In the genomic region with DNA sequence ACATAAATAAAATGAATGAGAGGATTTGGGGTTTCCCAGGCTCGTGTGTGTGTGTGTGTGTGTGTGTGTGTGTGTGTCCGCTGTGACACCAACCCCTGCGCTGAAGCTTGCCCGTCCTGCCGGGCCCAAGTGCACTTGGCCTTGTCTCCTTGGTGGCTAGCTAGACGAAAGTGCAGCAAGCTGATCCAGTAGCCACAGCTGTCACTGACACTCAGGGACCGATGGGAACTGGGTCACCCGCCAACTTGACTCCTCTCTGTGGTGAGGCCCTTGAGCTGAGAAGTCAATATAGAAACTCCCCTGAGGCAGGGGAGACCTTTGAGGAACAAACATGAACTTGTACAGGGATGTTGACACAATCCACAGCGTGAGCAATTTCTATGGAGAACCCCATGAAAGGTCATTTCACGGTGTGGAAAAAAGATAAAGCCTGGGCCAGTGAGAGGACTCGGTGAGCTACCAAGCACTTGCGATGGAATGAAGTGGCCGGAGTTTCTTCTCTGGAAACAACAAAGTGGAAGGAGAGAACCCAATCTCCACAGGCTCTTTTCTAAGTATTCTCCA, we compare ENCODE assay signal across 30 mouse cellular contexts. TPM values are rescaled to one million over a fixed set of nuclear protein-coding genes. Genes with fewer than 3 reads are reported as not detected.
DNase-seq lines count a peak whose midpoint lies in the region; ATAC-seq and TF ChIP-seq lines count a peak whose summit lies in the region.
"Had no signal": no experiment of that assay in that cellular context is flagged by ENCODE, and none has a peak within 500 bp of the region (broad histone marks: within the 10 kb centered on the region; RNA-seq: fewer than 3 reads in every experiment).

No protein-coding gene starts in this region.

- no peaks in the 10 kb centered on the region for H3K27me3 ChIP-seq in embryonic facial prominence, embryonic 14.5 days (replicated peaks; ENCODE audit: control insufficient read depth, insufficient read depth, low read length)
- H3K27me3 ChIP-seq in embryonic facial prominence, embryonic 10.5 days (replicated peaks; ENCODE audit: low read depth, poor library complexity, severe bottlenecking) = no peaks in the 10 kb centered on the region
- no peaks in the 10 kb centered on the region for H3K27me3 ChIP-seq in lung, embryonic 16.5 days (ENCODE audit: control insufficient read depth, insufficient read depth, low read depth, low read length)
- H3K27me3 ChIP-seq in stomach, embryonic 14.5 days (ENCODE audit: control insufficient read depth, insufficient read depth, low read length) = no peaks in the 10 kb centered on the region
- H3K27me3 ChIP-seq: heart, embryonic 13.5 days; hindbrain, embryonic 15.5 days; kidney, embryonic 15.5 days; limb, embryonic 13.5 days; midbrain, embryonic 15.5 days had no signal

- DNase-seq in embryonic facial prominence, embryonic 14.5 days (ENCODE audit: low spot score) = peak; percentile 10
- no peak for DNase-seq in embryonic facial prominence, embryonic 10.5 days (ENCODE audit: low spot score)
- DNase-seq in lung, adult 2 months = no peak
- peak; percentile 41 for DNase-seq in gastrocnemius, postnatal 10 days
- no peak for DNase-seq in MN1 (ENCODE audit: low spot score)
- DNase-seq in testis, postnatal 10 days (ENCODE audit: low spot score) = no peak
- DNase-seq: adrenal gland, adult 2 months; adrenal gland, postnatal 36 days; cerebellum, adult 18-20 months; cerebellum, postnatal 10 days; heart, adult 2 months; heart, postnatal 10 days; kidney, adult 11 months; kidney, postnatal 25 days; right cerebral cortex, adult 18-20 months; thymus, adult 18-20 months; thymus, postnatal 36 days had no signal

- WGBS in embryonic facial prominence, embryonic 14.5 days = 88% methylated on average over 13 of the region's 13 CpGs
- 94% methylated on average over 13 of the region's 13 CpGs for WGBS in embryonic facial prominence, embryonic 10.5 days
- WGBS in lung, embryonic 16.5 days = 65% methylated on average over 13 of the region's 13 CpGs
- 73% methylated on average over 13 of the region's 13 CpGs for whole genome bisulfite sequencing in lung, adult 2 months
- 83% methylated on average over 13 of the region's 13 CpGs for WGBS in stomach, embryonic 14.5 days

- no peak overlapping the region for H3K4me3 ChIP-seq in embryonic facial prominence, embryonic 14.5 days (ENCODE audit: low read depth, low read length)
- no peak overlapping the region for H3K4me3 ChIP-seq in embryonic facial prominence, embryonic 10.5 days
- no peak overlapping the region for H3K4me3 ChIP-seq in lung, embryonic 16.5 days (ENCODE audit: low read length)
- no peak overlapping the region for H3K4me3 ChIP-seq in lung, adult 2 months (replicated peaks; ENCODE audit: extremely low read depth, low read depth, low read length)
- H3K4me3 ChIP-seq in stomach, embryonic 14.5 days (ENCODE audit: low read depth, low read length) = no peak overlapping the region
- H3K4me3 ChIP-seq: heart, adult 2 months; heart, embryonic 13.5 days; hindbrain, embryonic 10.5 days; hindbrain, embryonic 15.5 days; kidney, embryonic 15.5 days; layer of hippocampus, adult 2 months; limb, embryonic 13.5 days; midbrain, embryonic 10.5 days; midbrain, embryonic 15.5 days had no signal

- no peaks in the 10 kb centered on the region for H3K4me1 ChIP-seq in embryonic facial prominence, embryonic 14.5 days (ENCODE audit: control insufficient read depth, insufficient read depth, low read length)
- H3K4me1 ChIP-seq in embryonic facial prominence, embryonic 10.5 days = no peaks in the 10 kb centered on the region
- H3K4me1 ChIP-seq in lung, embryonic 16.5 days (replicated peaks; ENCODE audit: control insufficient read depth, insufficient read depth, low read length) = no peaks in the 10 kb centered on the region
- no peaks in the 10 kb centered on the region for H3K4me1 ChIP-seq in lung, adult 2 months (ENCODE audit: control insufficient read depth, insufficient read depth, low read length)
- no peaks in the 10 kb centered on the region for H3K4me1 ChIP-seq in stomach, embryonic 14.5 days (ENCODE audit: control insufficient read depth, insufficient read depth, low read length)
- H3K4me1 ChIP-seq: heart, embryonic 13.5 days; hindbrain, embryonic 10.5 days; hindbrain, embryonic 15.5 days; kidney, embryonic 15.5 days; limb, embryonic 13.5 days; midbrain, embryonic 10.5 days; midbrain, embryonic 15.5 days had no signal

- TF ChIP-seq CTCF in lung, adult 2 months (IDR thresholded peaks at IDR 0.05; ENCODE audit: insufficient read depth, low read length) = no peak

- no peaks in the 10 kb centered on the region for H3K9me3 ChIP-seq in embryonic facial prominence, embryonic 14.5 days (ENCODE audit: control insufficient read depth, low read length)
- no peaks in the 10 kb centered on the region for H3K9me3 ChIP-seq in embryonic facial prominence, embryonic 10.5 days
- no peaks in the 10 kb centered on the region for H3K9me3 ChIP-seq in lung, embryonic 16.5 days (ENCODE audit: control insufficient read depth, low read length)
- H3K9me3 ChIP-seq in stomach, embryonic 14.5 days (ENCODE audit: control insufficient read depth, low read depth, low read length) = no peaks in the 10 kb centered on the region
- H3K9me3 ChIP-seq: hindbrain, embryonic 10.5 days; hindbrain, embryonic 15.5 days; kidney, embryonic 15.5 days; limb, embryonic 13.5 days; midbrain, embryonic 10.5 days; midbrain, embryonic 15.5 days had no signal

- H3K27ac ChIP-seq in embryonic facial prominence, embryonic 14.5 days (replicated peaks; ENCODE audit: low read depth, low read length) = no peak overlapping the region
- no peak overlapping the region for H3K27ac ChIP-seq in embryonic facial prominence, embryonic 10.5 days (replicated peaks)
- H3K27ac ChIP-seq in lung, embryonic 16.5 days (ENCODE audit: low read length) = no peak overlapping the region
- no peak overlapping the region for H3K27ac ChIP-seq in stomach, embryonic 14.5 days (ENCODE audit: low read length)
- H3K27ac ChIP-seq: heart, adult 2 months; heart, embryonic 13.5 days; hindbrain, embryonic 10.5 days; hindbrain, embryonic 15.5 days; kidney, embryonic 15.5 days; layer of hippocampus, adult 2 months; limb, embryonic 13.5 days; midbrain, embryonic 10.5 days; midbrain, embryonic 15.5 days had no signal

- no peak for ATAC-seq in embryonic facial prominence, embryonic 14.5 days (ENCODE audit: low read depth)
- ATAC-seq in lung, embryonic 16.5 days (ENCODE audit: low read depth) = 0 out of 2 replicates have a peak, but pooled peaks have one; percentile 7
- peak; percentile 74 for ATAC-seq in stomach, embryonic 14.5 days (ENCODE audit: insufficient number of reproducible peaks, insufficient read depth, low FRiP score, low read depth)
- ATAC-seq: forebrain, embryonic 14.5 days; inflammation-experienced regulatory T-cells, adult 6 months; midbrain, embryonic 15.5 days had no signal

- H3K36me3 ChIP-seq in embryonic facial prominence, embryonic 14.5 days (ENCODE audit: control insufficient read depth, insufficient read depth, low read length) = no peaks in the 10 kb centered on the region
- H3K36me3 ChIP-seq in embryonic facial prominence, embryonic 10.5 days (replicated peaks) = no peaks in the 10 kb centered on the region
- no peaks in the 10 kb centered on the region for H3K36me3 ChIP-seq in lung, embryonic 16.5 days (ENCODE audit: control insufficient read depth, insufficient read depth, low read length)
- no peaks in the 10 kb centered on the region for H3K36me3 ChIP-seq in stomach, embryonic 14.5 days (ENCODE audit: control insufficient read depth, insufficient read depth, low read length)
- H3K36me3 ChIP-seq: heart, embryonic 13.5 days; hindbrain, embryonic 10.5 days; hindbrain, embryonic 15.5 days; kidney, embryonic 15.5 days; limb, embryonic 13.5 days; midbrain, embryonic 10.5 days; midbrain, embryonic 15.5 days had no signal

- TF ChIP-seq POLR2A in lung, adult 2 months (IDR thresholded peaks at IDR 0.05; ENCODE audit: borderline replicate concordance, extremely low read depth, low read depth, low read length) = no peak

- no peak overlapping the region for H3K9ac ChIP-seq in embryonic facial prominence, embryonic 14.5 days (ENCODE audit: low read depth, low read length)
- no peak overlapping the region for H3K9ac ChIP-seq in lung, embryonic 16.5 days (ENCODE audit: low read length)
- H3K9ac ChIP-seq in stomach, embryonic 14.5 days (replicated peaks; ENCODE audit: low read depth, low read length) = no peak overlapping the region
- H3K9ac ChIP-seq: heart, embryonic 13.5 days; hindbrain, embryonic 15.5 days; kidney, embryonic 15.5 days; limb, embryonic 13.5 days; midbrain, embryonic 15.5 days had no signal

- no peak overlapping the region for H3K4me2 ChIP-seq in embryonic facial prominence, embryonic 14.5 days (ENCODE audit: low read depth, low read length)
- no peak overlapping the region for H3K4me2 ChIP-seq in lung, embryonic 16.5 days (ENCODE audit: low read depth, low read length)
- no peak overlapping the region for H3K4me2 ChIP-seq in stomach, embryonic 14.5 days (replicated peaks; ENCODE audit: low read depth, low read length)
- H3K4me2 ChIP-seq: heart, embryonic 13.5 days; hindbrain, embryonic 15.5 days; kidney, embryonic 15.5 days; limb, embryonic 13.5 days; liver, embryonic 11.5 days; midbrain, embryonic 15.5 days had no signal

RNA-seq across cellular contexts. Expression of gene Gk5, which starts 40.3 kb away (rescaled TPM):
- 7.4 and 8.0 TPM in 2 replicates for polyA plus RNA-seq in embryonic facial prominence, embryonic 14.5 days (2014; fragmentation: Nextera tagmentation; extraction: Ambion mirVana)
- polyA plus RNA-seq in embryonic facial prominence, embryonic 10.5 days (2016; fragmentation: Nextera tagmentation; extraction: Ambion mirVana) = 4.6 and 4.8 TPM in 2 replicates
- polyA plus RNA-seq in lung, embryonic 16.5 days (2015; fragmentation: Nextera tagmentation; extraction: Ambion mirVana) = 3.3 and 3.7 TPM in 2 replicates
- polyA plus RNA-seq in lung, adult 2 months (2012; rRNA removed) = 1.9 and 3.0 TPM in 2 replicates
- 1 to 10 TPM; 3.6 to 6.5 TPM for total RNA-seq in gastrocnemius, postnatal 10 days (2021)
- polyA plus RNA-seq in stomach, embryonic 14.5 days (2014; fragmentation: Nextera tagmentation; extraction: Ambion mirVana) = 12.7 and 13.5 TPM in 2 replicates

Comparison
In these comparisons a context has a peak if more than half of its experiments do, and no peak if none do; other contexts are left out.
1. DNase-seq: peak in embryonic facial prominence, embryonic 14.5 days (single experiment) and gastrocnemius, postnatal 10 days (single experiment); none in embryonic facial prominence, embryonic 10.5 days (single experiment), lung, adult 2 months (single experiment), MN1 (single experiment) and testis, postnatal 10 days (single experiment).